In genomic region chr5:142897568-142898248, GRCm38 (mm10) we compare ENCODE assay signal across 18 mouse cellular contexts. TPM values are rescaled to one million over a fixed set of nuclear protein-coding genes. Genes with fewer than 3 reads are reported as not detected.
DNase-seq lines count a peak whose midpoint lies in the region; TF ChIP-seq lines count a peak whose summit lies in the region.
"Had no signal": no experiment of that assay in that cellular context is flagged by ENCODE, and none has a peak within 500 bp of the region (broad histone marks: within the 10 kb centered on the region; RNA-seq: fewer than 3 reads in every experiment).

No protein-coding gene starts in this region.

- no peak for TF ChIP-seq POLR2A in small intestine, adult 2 months (IDR thresholded peaks at IDR 0.05; ENCODE audit: low read depth, low read length)

- TF ChIP-seq CTCF in small intestine, adult 2 months (IDR thresholded peaks at IDR 0.05; ENCODE audit: extremely low read depth, insufficient read length, insufficient replicate concordance, low read depth, low read length): no peak

- peak; percentile 50 for DNase-seq in adrenal gland, adult 2 months
- DNase-seq in adrenal gland, adult 8-10 months: no peak
- peak; percentile 38 to 43 for DNase-seq in heart, postnatal 14 days
- no peak for DNase-seq in heart, adult 9 months (ENCODE audit: low spot score in 2 of 2)
- peak; percentile 82 for DNase-seq in R1 (ENCODE audit: low read depth, low spot score)
- no peak for DNase-seq in gastrocnemius, postnatal 25 days
- DNase-seq in layer of hippocampus, postnatal 36 days: no peak
- DNase-seq: cerebellum, postnatal 25 days; left cerebral cortex, postnatal 4 days; spleen, adult 18-20 months; thymus, postnatal 14 days had no signal

- H3K27ac ChIP-seq in small intestine, adult 2 months (ENCODE audit: insufficient read depth, low read depth, low read length): peak overlapping the region; percentile 65
- H3K27ac ChIP-seq: forebrain, embryonic 12.5 days; hindbrain, embryonic 10.5 days; liver, embryonic 12.5 days; lung, embryonic 15.5 days; midbrain, embryonic 15.5 days; stomach, embryonic 15.5 days had no signal

- intact Hi-C loops in heart, postnatal 14 days (cut with DNase I): no loop called here

- 36% methylated on average over 7 of the region's 7 CpGs for WGBS in small intestine, adult 2 months

- peaks cover 9% of the 10 kb centered on the region for H3K4me1 ChIP-seq in small intestine, adult 2 months (ENCODE audit: control insufficient read depth, insufficient read depth, insufficient read length, low read length)

- H3K27me3 ChIP-seq in small intestine, adult 2 months (ENCODE audit: control insufficient read depth, insufficient read depth, low read length): no peaks in the 10 kb centered on the region
- H3K27me3 ChIP-seq: forebrain, embryonic 12.5 days; liver, embryonic 12.5 days; lung, embryonic 15.5 days; midbrain, embryonic 15.5 days; stomach, embryonic 15.5 days had no signal

- H3K36me3 ChIP-seq in small intestine, adult 2 months (ENCODE audit: control insufficient read depth, insufficient read depth, low read length): peaks cover 25% of the 10 kb centered on the region

- H3K4me3 ChIP-seq in small intestine, adult 2 months (ENCODE audit: low read depth, low read length): no peak overlapping the region
- H3K4me3 ChIP-seq: forebrain, embryonic 12.5 days; hindbrain, embryonic 10.5 days; liver, embryonic 12.5 days; lung, embryonic 15.5 days; midbrain, embryonic 15.5 days; stomach, embryonic 15.5 days had no signal

RNA-seq across cellular contexts. Expression of gene Fbxl18, which starts 2.5 kb away (rescaled TPM):
- total RNA-seq in adrenal gland, adult 2 months (2021): 10 to 100 TPM in 1 of 2 experiments, 1 to 10 TPM in 1; 9.6 to 11.4 TPM
- polyA plus RNA-seq in adrenal gland, adult 2 months (2012; rRNA removed): 42.3 and 44.3 TPM in 2 replicates
- total RNA-seq in adrenal gland, adult 8-10 months (2022): 10 to 100 TPM; 14.0 to 18.5 (median 15.1) TPM
- total RNA-seq in heart, postnatal 14 days (2021): 1 to 10 TPM; 7.1 to 7.7 TPM
- 17.0 and 28.4 TPM in 2 replicates for polyA plus RNA-seq in small intestine, adult 2 months (2012; rRNA removed)
- 1 to 10 TPM; 5.6 to 6.8 TPM for total RNA-seq in gastrocnemius, postnatal 25 days (2021)
- total RNA-seq in layer of hippocampus, postnatal 36 days (2021): 10 to 100 TPM; 37.1 to 41.6 TPM

RNA-seq across cellular contexts. Expression of gene Actb, which starts 8.8 kb away (rescaled TPM):
- total RNA-seq in adrenal gland, adult 2 months (2021): 1,000 to 10,000 TPM; 3,681 to 3,786 TPM
- polyA plus RNA-seq in adrenal gland, adult 2 months (2012; rRNA removed): 3,805 and 4,221 TPM in 2 replicates
- total RNA-seq in adrenal gland, adult 8-10 months (2022): 1,000 to 10,000 TPM; 3,015 to 3,481 (median 3,228) TPM
- 1,000 to 10,000 TPM; 1,025 to 1,358 TPM for total RNA-seq in heart, postnatal 14 days (2021)
- polyA plus RNA-seq in small intestine, adult 2 months (2012; rRNA removed): 4,701 and 11,894 TPM in 2 replicates
- 100 to 1,000 TPM; 487 to 619 TPM for total RNA-seq in gastrocnemius, postnatal 25 days (2021)
- 1,000 to 10,000 TPM; 3,215 to 3,370 TPM for total RNA-seq in layer of hippocampus, postnatal 36 days (2021)

Comparison
In these comparisons a context has a peak if more than half of its experiments do, and no peak if none do; other contexts are left out.
1. DNase-seq: peak in adrenal gland, adult 2 months (single experiment), heart, postnatal 14 days (2 of 2) and R1 (single experiment); none in adrenal gland, adult 8-10 months (single experiment), heart, adult 9 months (0 of 2), gastrocnemius, postnatal 25 days (single experiment) and layer of hippocampus, postnatal 36 days (0 of 2).